Mouse (Mus musculus): Measurements from ENCODE around the gene Ccn1.

- TF ChIP-seq CTCF (IDR thresholded peaks at IDR 0.05; ENCODE audit: borderline replicate concordance, control insufficient read depth, extremely low read depth, insufficient read depth, low read length, poor library complexity) (no peak), POLR2A (IDR thresholded peaks at IDR 0.05; ENCODE audit: control insufficient read depth, extremely low read depth, insufficient read depth, low read length, poor library complexity) (no peak)
Measured at GRCm38 (mm10) chr3:145650298-145651011, 674 bp upstream of the Ccn1 start.

Data from thymus, adult 2 months (tissue).